Mouse (Mus musculus): ENCODE data around the gene Rab43.

DNA sequence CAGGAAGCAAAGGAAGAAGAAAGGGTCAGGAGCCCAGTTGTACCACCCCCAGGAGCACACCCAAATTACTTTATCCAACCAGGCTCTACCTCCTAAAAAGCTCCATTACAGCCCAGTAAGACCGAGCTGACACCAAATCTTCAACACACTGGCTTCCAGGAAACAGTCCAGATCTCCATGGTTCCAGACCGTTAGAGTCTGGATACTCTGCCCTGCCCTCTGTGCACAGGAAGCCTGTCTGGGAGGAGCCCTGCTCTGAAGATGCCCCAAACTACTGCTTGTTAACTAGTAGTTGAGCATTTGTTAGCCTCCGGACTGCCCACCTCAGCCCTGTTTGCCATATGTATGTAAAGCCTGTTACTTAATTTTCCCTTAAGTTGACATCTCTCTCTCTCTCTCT lies 65.9 kb downstream of the Rab43 start:
- TF ChIP-seq CTCF (IDR thresholded peaks at IDR 0.05; ENCODE audit: insufficient read depth, low read length) (no peak), POLR2A (IDR thresholded peaks at IDR 0.05; ENCODE audit: borderline replicate concordance, extremely low read depth, low read depth, low read length) (no peak)
